In genomic region chr5:45340411-45340810, GRCm38 (mm10) we compare ENCODE assay signal across 23 mouse cellular contexts.
A peak's percentile ranks its signal among the peaks of the same experiment; 100 is the strongest.
DNase-seq lines count a peak whose midpoint lies in the region; ATAC-seq and TF ChIP-seq lines count a peak whose summit lies in the region.
"Had no signal": no experiment of that assay in that cellular context is flagged by ENCODE, and none has a peak within 500 bp of the region (broad histone marks: within the 10 kb centered on the region; RNA-seq: fewer than 3 reads in every experiment).

No protein-coding gene starts in this region.

- H3K4me1 ChIP-seq in lung, embryonic 14.5 days (ENCODE audit: insufficient read depth): no peaks in the 10 kb centered on the region
- H3K4me1 ChIP-seq in lung, adult 2 months (ENCODE audit: control insufficient read depth, insufficient read depth, low read length): no peaks in the 10 kb centered on the region
- H3K4me1 ChIP-seq: embryonic facial prominence, embryonic 10.5 days; embryonic facial prominence, embryonic 12.5 days; forebrain, embryonic 13.5 days; forebrain, embryonic 15.5 days had no signal

- TF ChIP-seq CTCF in lung, embryonic 14.5 days (IDR thresholded peaks at IDR 0.05; ENCODE audit: low read depth): no peak
- TF ChIP-seq CTCF in lung, adult 2 months (IDR thresholded peaks at IDR 0.05; ENCODE audit: insufficient read depth, low read length): no peak
- no peak for TF ChIP-seq CTCF in C2C12 (IDR thresholded peaks at IDR 0.05; ENCODE audit: control insufficient read depth, insufficient read depth, insufficient read length)

- DNase-seq in lung, embryonic 14.5 days: peak; percentile 11
- no peak for DNase-seq in lung, adult 2 months
- no peak for DNase-seq in right cerebral cortex, adult 2 months (ENCODE audit: low spot score in 2 of 2)
- DNase-seq in right cerebral cortex, postnatal 10 days (ENCODE audit: low spot score in 2 of 2): no peak
- no peak for DNase-seq in layer of hippocampus, adult 11-12 months (ENCODE audit: low spot score)
- DNase-seq: adrenal gland, adult 2 months; adrenal gland, postnatal 10 days; adrenal gland, postnatal 25 days; B cell, adult 2 months; cerebellum, adult 11 months; cerebellum, adult 18-20 months; cerebellum, adult 8-10 months; cerebellum, adult 9-11 months; cerebellum, postnatal 14 days; cerebellum, postnatal 36 days; forebrain, postnatal 0 days had no signal

- H3K27me3 ChIP-seq in lung, embryonic 14.5 days (ENCODE audit: insufficient read depth, low read length): no peaks in the 10 kb centered on the region
- no peaks in the 10 kb centered on the region for H3K27me3 ChIP-seq in C2C12 (ENCODE audit: control insufficient read depth, insufficient read depth, insufficient read length)
- H3K27me3 ChIP-seq: embryonic facial prominence, embryonic 12.5 days; forebrain, embryonic 13.5 days; forebrain, embryonic 15.5 days had no signal

- H3K79me2 ChIP-seq in C2C12 (ENCODE audit: control insufficient read depth, insufficient read depth): no peaks in the 10 kb centered on the region

- no peaks in the 10 kb centered on the region for H3K79me3 ChIP-seq in C2C12 (ENCODE audit: low read depth)

- no peak overlapping the region for H3K4me2 ChIP-seq in lung, embryonic 14.5 days
- H3K4me2 ChIP-seq: embryonic facial prominence, embryonic 12.5 days; forebrain, embryonic 13.5 days; forebrain, embryonic 15.5 days had no signal

- H3K9ac ChIP-seq in lung, embryonic 14.5 days: no peak overlapping the region
- H3K9ac ChIP-seq: embryonic facial prominence, embryonic 12.5 days; forebrain, embryonic 13.5 days; forebrain, embryonic 15.5 days; forebrain, postnatal 0 days had no signal

- 36% methylated on average over 3 of the region's 3 CpGs for WGBS in lung, embryonic 14.5 days
- 54% methylated on average over 3 of the region's 3 CpGs for WGBS in lung, adult 2 months

- H3K4me3 ChIP-seq in lung, embryonic 14.5 days (ENCODE audit: low read depth, low read length): no peak overlapping the region
- H3K4me3 ChIP-seq in lung, adult 2 months (replicated peaks; ENCODE audit: extremely low read depth, low read depth, low read length): no peak overlapping the region
- no peak overlapping the region for H3K4me3 ChIP-seq in C2C12 (ENCODE audit: insufficient read depth, poor library complexity, severe bottlenecking)
- H3K4me3 ChIP-seq: embryonic facial prominence, embryonic 10.5 days; embryonic facial prominence, embryonic 12.5 days; forebrain, embryonic 13.5 days; forebrain, embryonic 15.5 days had no signal

- H3K36me3 ChIP-seq in lung, embryonic 14.5 days (ENCODE audit: insufficient read depth): no peaks in the 10 kb centered on the region
- H3K36me3 ChIP-seq in C2C12 (ENCODE audit: control insufficient read depth, insufficient read depth): no peaks in the 10 kb centered on the region
- H3K36me3 ChIP-seq: embryonic facial prominence, embryonic 10.5 days; embryonic facial prominence, embryonic 12.5 days; forebrain, embryonic 15.5 days had no signal

- H3ac ChIP-seq in C2C12 (ENCODE audit: control insufficient read depth, insufficient read length, low read depth): no peak overlapping the region

- ATAC-seq in lung, embryonic 14.5 days (ENCODE audit: insufficient read depth): no peak
- ATAC-seq in granulocyte monocyte progenitor cell, adult 5-6 weeks (replicated peaks; ENCODE audit: poor library complexity, severe bottlenecking): peak; percentile 89
- peak; percentile 85 for ATAC-seq in megakaryocyte progenitor cell, adult 5-6 weeks (replicated peaks; ENCODE audit: poor library complexity)
- ATAC-seq: forebrain, embryonic 13.5 days; forebrain, embryonic 15.5 days; forebrain, postnatal 0 days had no signal

- no peak for TF ChIP-seq POLR2A in lung, adult 2 months (IDR thresholded peaks at IDR 0.05; ENCODE audit: borderline replicate concordance, extremely low read depth, low read depth, low read length)

- H3K9me3 ChIP-seq in lung, embryonic 14.5 days (ENCODE audit: low read depth, low read length): no peaks in the 10 kb centered on the region
- H3K9me3 ChIP-seq: embryonic facial prominence, embryonic 10.5 days; embryonic facial prominence, embryonic 12.5 days; forebrain, embryonic 13.5 days; forebrain, embryonic 15.5 days had no signal

- H3K27ac ChIP-seq in lung, embryonic 14.5 days (ENCODE audit: low read depth): no peak overlapping the region
- H3K27ac ChIP-seq: embryonic facial prominence, embryonic 10.5 days; embryonic facial prominence, embryonic 12.5 days; forebrain, embryonic 13.5 days; forebrain, embryonic 15.5 days had no signal

TF ChIP-seq in C2C12, 6 proteins besides CTCF, POLR2A, EP300 and RAD21:
- TF ChIP-seq USF1 (IDR thresholded peaks at IDR 0.05; ENCODE audit: low read depth) (no peak), CEBPB (IDR thresholded peaks at IDR 0.05; ENCODE audit: low read depth) (no peak), MAX (IDR thresholded peaks at IDR 0.05) (no peak), MYOG (IDR thresholded peaks at IDR 0.05; ENCODE audit: control insufficient read depth, extremely low read depth, insufficient read length) (no peak), MYOD1 (IDR thresholded peaks at IDR 0.05; ENCODE audit: control insufficient read depth, insufficient read length, low read depth) (peak; percentile 29)
TF ChIP-seq in C2C12: peak in this region for 1.
